ENCODE assay signal across 19 mouse cellular contexts in genomic region chr13:51872252-51872962, GRCm38 (mm10). TPM values are rescaled to one million over a fixed set of nuclear protein-coding genes. Genes with fewer than 3 reads are reported as not detected.
DNase-seq lines count a peak whose midpoint lies in the region; ATAC-seq and TF ChIP-seq lines count a peak whose summit lies in the region.
"Had no signal": no experiment of that assay in that cellular context is flagged by ENCODE, and none has a peak within 500 bp of the region (broad histone marks: within the 10 kb centered on the region; RNA-seq: fewer than 3 reads in every experiment).

No protein-coding gene starts in this region.

- no peak overlapping the region for H3K4me2 ChIP-seq in kidney, embryonic 15.5 days
- H3K4me2 ChIP-seq: forebrain, embryonic 12.5 days; hindbrain, embryonic 15.5 days; lung, embryonic 14.5 days; midbrain, embryonic 13.5 days had no signal

- H3K9ac ChIP-seq in kidney, embryonic 15.5 days = no peak overlapping the region
- H3K9ac ChIP-seq: forebrain, embryonic 12.5 days; hindbrain, embryonic 15.5 days; lung, embryonic 14.5 days; midbrain, embryonic 13.5 days had no signal

- no peak for TF ChIP-seq CTCF in gastrocnemius, adult 2 months (IDR thresholded peaks at IDR 0.05)

- H3K27me3 ChIP-seq in kidney, embryonic 15.5 days = no peaks in the 10 kb centered on the region
- H3K27me3 ChIP-seq: forebrain, embryonic 12.5 days; hindbrain, embryonic 15.5 days had no signal

- intact Hi-C loops in gastrocnemius, adult 2 months (cut with DNase I) = no loop called here

- 81% methylated on average over 9 of the region's 9 CpGs for WGBS in kidney, embryonic 15.5 days

- ATAC-seq in kidney, embryonic 15.5 days (replicated peaks; ENCODE audit: low FRiP score) = no peak
- ATAC-seq: midbrain, embryonic 13.5 days had no signal

- peaks cover 13% of the 10 kb centered on the region for H3K4me1 ChIP-seq in kidney, embryonic 15.5 days
- H3K4me1 ChIP-seq: hindbrain, embryonic 15.5 days; midbrain, embryonic 13.5 days had no signal

- H3K36me3 ChIP-seq in kidney, embryonic 15.5 days = no peaks in the 10 kb centered on the region
- H3K36me3 ChIP-seq: forebrain, embryonic 12.5 days; hindbrain, embryonic 15.5 days; midbrain, embryonic 13.5 days had no signal

- DNase-seq in gastrocnemius, adult 2 months = peak; percentile 39
- no peak for DNase-seq in gastrocnemius, postnatal 4 days (ENCODE audit: low spot score in 2 of 2)
- DNase-seq in kidney, adult 18-20 months = peak; percentile 75
- peak; percentile 82 for DNase-seq in adipocyte (ENCODE audit: low spot score)
- peak; percentile 72 for DNase-seq in kidney, postnatal 14 days
- no peak for DNase-seq in right cerebral cortex, adult 18-20 months
- DNase-seq: B cell, adult 2 months; cerebellum, adult 11 months; cerebellum, postnatal 25 days; gastrocnemius, postnatal 25 days; lung, embryonic 14.5 days; lung, postnatal 4 days; right cerebral cortex, postnatal 4 days; thymus, postnatal 36 days had no signal

- H3K27ac ChIP-seq in gastrocnemius, adult 2 months = peak overlapping the region; percentile 48; the same call in 1 of the 2 replicates
- H3K27ac ChIP-seq in kidney, embryonic 15.5 days = no peak overlapping the region
- H3K27ac ChIP-seq: forebrain, embryonic 12.5 days; hindbrain, embryonic 15.5 days; kidney, postnatal 0 days; midbrain, embryonic 13.5 days had no signal

- no peak overlapping the region for H3K4me3 ChIP-seq in gastrocnemius, adult 2 months
- no peak overlapping the region for H3K4me3 ChIP-seq in kidney, embryonic 15.5 days (replicated peaks)
- H3K4me3 ChIP-seq: forebrain, embryonic 12.5 days; hindbrain, embryonic 15.5 days; midbrain, embryonic 13.5 days had no signal

- no peaks in the 10 kb centered on the region for H3K9me3 ChIP-seq in kidney, embryonic 15.5 days (replicated peaks)
- H3K9me3 ChIP-seq: forebrain, embryonic 12.5 days; hindbrain, embryonic 15.5 days had no signal

RNA-seq across cellular contexts. Expression of gene Gadd45g, which starts 25.9 kb away (rescaled TPM):
- total RNA-seq in gastrocnemius, adult 2 months (2021) = 100 to 1,000 TPM in 1 of 2 experiments, 10 to 100 TPM in 1; 22.4 to 127 TPM
- 10 to 100 TPM; 11.6 to 13.3 TPM for total RNA-seq in gastrocnemius, postnatal 4 days (2021)
- 40.2 and 42.8 TPM in 2 replicates for polyA plus RNA-seq in kidney, embryonic 15.5 days (2015; fragmentation: Nextera tagmentation; extraction: Ambion mirVana)

Comparison
In these comparisons a context has a peak if more than half of its experiments do, and no peak if none do; other contexts are left out.
1. DNase-seq: peak in gastrocnemius, adult 2 months (single experiment), kidney, adult 18-20 months (single experiment), adipocyte (single experiment) and kidney, postnatal 14 days (single experiment); none in gastrocnemius, postnatal 4 days (0 of 2) and right cerebral cortex, adult 18-20 months (single experiment).